Mouse (Mus musculus) forebrain, embryonic 14.5 days (tissue): ENCODE measurements around the gene Acbd4. TPM values are rescaled to one million over a fixed set of nuclear protein-coding genes. Genes with fewer than 3 reads are reported as not detected.

Experiments used
- ATAC-seq: fragments of 200-750 bp; cut with Nextera tagmentation; 2 replicates; pipeline ENCODE4 v1.8.0; 2017; ENCODE audit warnings: mild to moderate bottlenecking, moderate library complexity
- DNase-seq: peaks from one replicate; pipeline ENCODE4 v3.0.0-alpha.2; 2015; ENCODE audit warnings: low spot score
- H3K27ac ChIP-seq: fragments of 300-500 bp; sonication (generic); 2 replicates; pipeline ENCODE4 v1.5.1; 2014; ENCODE audit warnings: low read depth, mild to moderate bottlenecking, control low read depth, low read length, moderate library complexity
- H3K27me3 ChIP-seq: fragments of 300-500 bp; sonication (generic); replicated peaks from 2 replicates; pipeline ENCODE4 v1.6.1; 2014; ENCODE audit warnings: low read length, control low read depth, mixed read lengths; ENCODE audit not compliant: control insufficient read depth, insufficient read depth
- H3K36me3 ChIP-seq: fragments of 300-500 bp; sonication (generic); 2 replicates; pipeline ENCODE4 v1.6.1; 2014; ENCODE audit warnings: low read length, control low read depth; ENCODE audit not compliant: control insufficient read depth, insufficient read depth
- H3K4me1 ChIP-seq: fragments of 300-500 bp; sonication (generic); 2 replicates; pipeline ENCODE4 v1.6.1; 2014; ENCODE audit warnings: antibody characterized with exemption, low read length, control low read depth; ENCODE audit not compliant: control insufficient read depth, insufficient read depth
- H3K4me2 ChIP-seq: fragments of 300-500 bp; sonication (generic); 2 replicates; pipeline ENCODE4 v1.6.1; 2014; ENCODE audit warnings: mild to moderate bottlenecking, control low read depth, low read length
- H3K4me3 ChIP-seq: fragments of 300-500 bp; sonication (generic); 2 replicates; pipeline ENCODE4 v1.5.1; 2014; ENCODE audit warnings: low read depth, low read length, control low read depth
- H3K9ac ChIP-seq: fragments of 300-500 bp; sonication (generic); 2 replicates; pipeline ENCODE4 v1.6.1; 2014; ENCODE audit warnings: mild to moderate bottlenecking, low read length, control low read depth, moderate library complexity
- H3K9me3 ChIP-seq: fragments of 300-500 bp; sonication (generic); replicated peaks from 2 replicates; pipeline ENCODE4 v1.6.1; 2016; ENCODE audit warnings: low read length, control low read depth, mixed read lengths; ENCODE audit not compliant: control insufficient read depth
- WGBS: fragments of 180-500 bp; shearing (Covaris S2); extraction: QIAGEN DNeasy Blood & Tissue Kit; methylation state at CpG from one replicate; pipeline ENCODE4 v1.1.7; 2014; 5-methylcytosine and 5-hydroxymethylcytosine counted together
- polyA plus RNA-seq: library from polyadenylated mRNA; unstranded; fragments of >200 nt; fragmentation: Nextera tagmentation; extraction: Ambion mirVana; gene quantifications from 2 replicates; pipeline ENCODE4 v1.2.1, GENCODE M21; 2014

Gene Acbd4
- 10.4 and 11.8 TPM in 2 replicates for polyA plus RNA-seq

DNA sequence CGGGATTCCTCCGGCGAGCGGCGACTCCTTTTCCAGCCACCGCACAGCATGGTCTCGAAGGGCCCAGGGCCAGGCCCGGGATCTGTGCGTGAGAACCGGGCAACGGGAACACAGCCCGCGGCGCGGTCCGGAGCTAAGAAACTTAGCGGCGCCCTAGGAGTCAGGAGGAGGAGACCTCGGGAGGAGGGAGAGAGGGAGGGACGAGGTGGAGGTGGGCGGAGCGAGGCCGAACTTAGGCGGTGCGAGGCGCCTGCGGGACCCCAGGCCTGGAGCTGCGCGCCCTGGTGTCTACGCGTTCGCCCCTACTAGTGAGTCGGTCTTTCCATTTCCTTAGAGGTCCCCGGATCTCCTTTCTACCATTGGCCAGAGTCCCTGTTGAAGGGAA is at the start of gene Acbd4, which contains the start of gene Plcd3:
Gene Acbd4, plus strand, starts transcription at position 202 of the 385 bp plus-strand sequence.
Gene Plcd3, minus strand, starts transcription at position 178 of the 385 bp plus-strand sequence.
- peaks cover 32% of the 10 kb centered on the region for H3K27me3 ChIP-seq
- no peak within 1 kb of the TSS for H3K27ac ChIP-seq
- under 1% methylated on average over 33 of the region's 34 CpGs for WGBS
- H3K4me2 ChIP-seq, result peak within 1 kb of the TSS; percentile 85
- no peaks in the 10 kb centered on the region for H3K36me3 ChIP-seq
- H3K9me3 ChIP-seq, result no peaks in the 10 kb centered on the region
- DNase-seq (peak; percentile 57), ATAC-seq (peak; percentile 25; the same call in 1 of the 2 replicates)
- H3K4me1 ChIP-seq, result peaks cover 12% of the 10 kb centered on the region; the same call in 1 of the 2 replicates
- H3K9ac ChIP-seq, result peak within 1 kb of the TSS; percentile 57
- H3K4me3 ChIP-seq, result peak within 1 kb of the TSS; percentile 42

DNA sequence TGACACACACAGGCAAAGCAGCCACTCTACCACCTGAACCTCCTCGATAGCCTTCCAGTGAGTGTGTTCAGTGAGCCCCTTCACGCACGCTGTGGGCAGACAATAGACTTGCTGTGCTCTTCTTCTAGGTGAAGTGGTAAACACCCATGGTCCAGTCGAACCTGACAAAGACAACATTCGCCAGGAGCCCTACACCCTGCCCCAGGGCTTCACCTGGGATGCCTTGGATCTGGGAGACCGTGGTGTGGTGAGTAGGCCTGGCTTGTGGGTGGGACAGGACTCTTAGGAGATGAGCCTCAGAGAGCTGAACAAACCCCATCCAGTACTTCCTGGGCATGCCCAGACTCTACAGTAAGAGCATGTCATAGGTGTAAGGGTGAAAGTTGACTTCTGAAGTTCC is 49.4 kb upstream of the Acbd4 start:
- H3K36me3 ChIP-seq, result peaks cover 68% of the 10 kb centered on the region
- H3K27me3 ChIP-seq, result no peaks in the 10 kb centered on the region
- 91% methylated on average over 6 of the region's 6 CpGs for WGBS

DNA sequence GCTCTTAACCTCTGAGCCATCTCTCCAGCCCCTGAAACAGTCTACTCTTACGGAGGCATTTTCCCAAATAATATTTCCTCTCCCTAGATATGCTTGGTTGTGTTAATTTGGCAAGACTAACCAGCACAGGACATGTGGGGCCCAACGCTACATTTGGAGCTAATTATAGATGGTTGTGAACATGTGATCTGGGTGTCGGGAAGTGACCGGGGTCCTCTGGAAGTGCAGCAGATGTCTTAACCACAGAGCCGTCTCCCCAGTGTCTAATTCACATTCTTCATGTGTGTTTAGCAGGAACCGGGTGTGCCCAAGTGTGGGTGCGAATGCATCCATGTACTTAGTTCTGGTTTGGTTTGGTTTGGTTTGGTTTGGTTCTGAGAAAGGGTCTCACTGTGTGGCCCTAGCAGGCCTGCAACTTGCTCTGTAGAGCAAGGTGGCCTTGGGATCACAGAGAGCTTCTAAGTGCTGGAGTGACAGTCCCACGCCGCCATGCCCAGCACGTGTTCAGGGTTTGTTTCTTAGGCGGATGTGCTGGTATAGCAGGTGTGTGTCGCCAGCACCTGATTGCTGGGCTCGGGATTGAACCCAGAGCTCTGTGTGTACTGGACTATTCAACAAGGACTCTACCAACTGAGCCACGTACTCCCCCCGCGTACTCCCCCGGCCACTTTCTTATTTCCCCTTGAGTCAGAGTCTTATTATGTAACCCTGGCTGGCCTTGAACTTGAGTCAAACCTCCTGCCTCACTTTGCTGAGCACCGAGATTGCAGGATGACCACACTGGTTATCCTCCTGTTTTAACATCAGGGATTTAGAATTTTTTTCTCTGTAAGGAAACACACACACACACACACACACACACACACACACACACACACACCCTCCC is 48.0 kb upstream of the Acbd4 start:
- H3K27me3 ChIP-seq, result no peaks in the 10 kb centered on the region
- H3K27ac ChIP-seq, result no peak overlapping the region
- 95% methylated on average over 18 of the region's 18 CpGs for WGBS
- H3K9ac ChIP-seq, result no peak overlapping the region
- ATAC-seq, result no peak
- H3K9me3 ChIP-seq, result no peaks in the 10 kb centered on the region
- DNase-seq, result no peak
- H3K4me2 ChIP-seq, result no peak overlapping the region
- H3K36me3 ChIP-seq, result peaks cover 75% of the 10 kb centered on the region
- no peak overlapping the region for H3K4me3 ChIP-seq
- H3K4me1 ChIP-seq, result no peaks in the 10 kb centered on the region

More for the DNA sequence above, 49.4 kb upstream of the Acbd4 start:
- DNase-seq (no peak), ATAC-seq (no peak)
- Histone ChIP-seq H3K9ac (no peak overlapping the region), H3K4me2 (no peak overlapping the region), H3K27ac (no peak overlapping the region), H3K4me1 (no peaks in the 10 kb centered on the region), H3K9me3 (no peaks in the 10 kb centered on the region), H3K4me3 (no peak overlapping the region)

DNA sequence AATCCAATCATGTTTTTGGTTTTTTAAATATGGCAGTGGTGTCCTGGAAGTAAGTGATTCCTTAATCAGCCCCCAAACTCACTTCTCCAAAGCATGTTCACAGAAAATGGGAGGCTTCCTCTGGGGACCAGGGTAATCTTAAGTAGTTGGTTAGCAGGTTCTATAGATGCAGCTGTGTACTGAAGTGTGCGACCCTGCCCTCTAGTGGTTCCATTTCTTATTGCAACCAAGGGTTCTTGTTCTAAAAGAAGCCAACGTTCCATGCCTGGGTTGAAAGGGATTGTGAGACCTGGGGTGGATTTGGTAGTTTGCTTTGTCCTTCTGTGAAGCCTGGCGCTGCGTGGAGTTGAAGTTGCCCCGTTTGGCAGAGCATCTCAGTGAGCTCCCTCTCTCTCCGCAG is 46.7 kb upstream of the Acbd4 start:
- Histone ChIP-seq H3K4me1 (no peaks in the 10 kb centered on the region), H3K27ac (no peak overlapping the region), H3K9ac (no peak overlapping the region), H3K36me3 (peaks cover 85% of the 10 kb centered on the region), H3K4me2 (no peak overlapping the region), H3K4me3 (no peak overlapping the region), H3K27me3 (no peaks in the 10 kb centered on the region), H3K9me3 (no peaks in the 10 kb centered on the region)
- WGBS, result 42% methylated on average over 6 of the region's 6 CpGs
- ATAC-seq (no peak), DNase-seq (peak; percentile 91)

DNA sequence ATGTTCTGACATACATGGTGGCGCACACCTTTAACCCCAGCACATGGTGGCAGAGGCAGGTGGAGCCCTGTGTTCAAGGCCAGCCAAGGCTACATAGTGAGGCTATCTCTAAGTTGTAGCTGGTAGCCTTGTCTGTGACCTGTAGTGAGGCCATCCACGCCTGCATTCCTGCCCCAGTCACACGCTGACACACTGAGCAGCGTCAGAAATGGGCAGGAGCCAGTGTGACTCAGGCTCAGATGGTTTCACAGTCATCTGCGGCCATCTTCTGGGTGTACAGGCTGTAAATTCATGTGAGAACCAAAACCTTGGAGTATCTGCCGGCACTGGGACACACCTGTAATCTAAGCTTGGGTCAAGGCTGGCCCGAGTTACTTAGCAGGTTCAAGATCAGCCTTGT is 44.8 kb upstream of the Acbd4 start:
- Histone ChIP-seq H3K4me1 (no peaks in the 10 kb centered on the region), H3K9ac (no peak overlapping the region), H3K4me2 (no peak overlapping the region), H3K4me3 (no peak overlapping the region), H3K9me3 (no peaks in the 10 kb centered on the region), H3K27me3 (no peaks in the 10 kb centered on the region), H3K36me3 (peaks cover 88% of the 10 kb centered on the region), H3K27ac (no peak overlapping the region)
- 96% methylated on average over 7 of the region's 7 CpGs for WGBS
- ATAC-seq (no peak), DNase-seq (no peak)

DNA sequence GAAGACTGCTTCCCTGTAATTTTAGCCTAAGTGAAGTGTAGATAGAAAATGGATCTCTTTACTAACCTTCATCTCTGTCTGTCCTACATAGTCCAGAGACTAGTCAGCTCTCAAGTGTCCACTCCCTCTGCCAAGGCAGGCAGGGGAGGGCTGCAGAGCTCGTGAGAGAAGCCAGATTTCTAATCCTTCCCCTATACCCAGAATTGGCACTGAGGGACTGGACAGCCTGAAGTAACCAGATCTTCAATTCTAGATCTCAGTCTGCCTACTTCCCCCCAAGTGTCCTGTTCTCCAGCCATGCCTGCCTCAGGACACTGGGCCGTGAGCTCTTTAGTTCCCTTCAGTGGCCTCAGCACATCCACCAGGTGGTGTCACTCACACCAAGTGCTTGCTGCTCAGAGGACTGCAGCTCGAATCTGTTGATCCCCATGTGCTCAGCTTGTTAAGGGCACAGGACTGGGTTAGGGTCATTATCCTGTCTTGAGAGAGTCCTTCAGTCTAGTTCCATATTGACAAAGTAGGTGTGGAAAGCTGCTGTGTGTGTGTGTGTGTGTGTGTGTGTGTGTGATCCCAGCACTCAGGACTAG is 42.9 kb upstream of the Acbd4 start:
- Histone ChIP-seq H3K27me3 (no peaks in the 10 kb centered on the region), H3K4me1 (no peaks in the 10 kb centered on the region), H3K9ac (no peak overlapping the region), H3K27ac (no peak overlapping the region), H3K9me3 (no peaks in the 10 kb centered on the region), H3K4me2 (no peak overlapping the region), H3K36me3 (peaks cover 84% of the 10 kb centered on the region), H3K4me3 (no peak overlapping the region)
- DNase-seq (no peak), ATAC-seq (no peak)
- 74% methylated on average over 3 of the region's 3 CpGs for WGBS

DNA sequence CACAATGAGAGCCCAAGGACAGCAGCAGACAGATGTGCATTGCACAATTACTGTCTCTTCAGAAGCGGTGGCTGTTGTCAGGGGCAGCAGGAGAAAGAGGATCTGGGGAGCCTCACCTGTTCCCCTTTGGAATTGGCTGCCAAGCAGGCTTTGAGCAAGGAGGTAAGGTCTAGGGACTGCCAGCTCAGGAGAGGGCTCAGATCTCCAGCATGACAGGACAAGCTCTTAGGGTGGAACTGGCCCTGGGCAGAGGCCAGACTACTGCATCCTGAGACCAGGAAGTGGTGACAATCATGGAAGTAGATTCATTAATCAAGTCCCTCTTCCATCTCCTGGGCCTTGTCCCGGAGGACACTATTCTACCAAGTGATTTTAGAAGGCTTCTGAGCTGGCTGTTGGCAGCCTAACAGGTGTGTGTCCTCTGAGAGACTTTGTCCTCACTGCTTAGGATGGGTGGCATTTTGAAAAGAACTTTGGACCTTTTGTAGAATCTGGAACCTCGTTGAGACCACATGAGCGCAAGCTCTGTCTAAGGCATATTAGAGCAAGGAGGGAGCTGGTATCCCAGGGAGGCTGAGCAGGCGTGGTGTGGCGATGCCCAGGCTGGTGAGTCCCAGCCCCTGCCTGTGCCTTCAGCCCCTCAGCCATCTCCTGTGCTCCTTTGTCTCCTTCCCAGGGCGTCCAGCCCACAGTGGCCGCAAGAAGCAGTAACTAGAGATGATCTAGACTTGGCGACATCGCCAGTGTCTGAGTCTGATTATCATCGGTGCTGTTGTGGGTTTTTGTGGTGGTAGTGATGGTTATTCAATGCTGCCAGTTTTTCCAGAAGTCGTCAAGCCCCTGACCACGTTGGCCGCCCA is 35.1 kb upstream of the Acbd4 start:
- Histone ChIP-seq H3K27me3 (no peaks in the 10 kb centered on the region), H3K4me3 (no peak overlapping the region), H3K9ac (no peak overlapping the region), H3K27ac (no peak overlapping the region), H3K4me1 (no peaks in the 10 kb centered on the region), H3K9me3 (no peaks in the 10 kb centered on the region), H3K36me3 (peaks cover 88% of the 10 kb centered on the region), H3K4me2 (no peak overlapping the region)
- DNase-seq, result no peak
- WGBS, result 95% methylated on average over 14 of the region's 14 CpGs
- ATAC-seq, result no peak

DNA sequence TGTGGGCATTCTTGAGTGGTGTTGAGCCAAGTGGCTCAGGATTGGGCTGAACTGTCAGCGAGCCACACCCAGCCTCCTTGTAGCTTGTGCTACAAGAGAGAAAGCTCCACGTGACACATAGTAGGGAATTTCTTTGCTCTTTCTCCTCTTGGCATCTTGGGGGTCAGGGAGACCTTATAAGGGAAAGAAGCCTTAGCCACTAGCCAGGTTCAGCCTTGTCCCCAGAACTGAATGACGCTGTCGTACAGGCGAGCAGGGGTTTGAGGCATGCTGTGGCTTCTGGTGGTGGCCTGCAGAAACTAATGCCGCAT is 34.5 kb upstream of the Acbd4 start:
- Histone ChIP-seq H3K27me3 (no peaks in the 10 kb centered on the region), H3K9me3 (no peaks in the 10 kb centered on the region), H3K36me3 (peaks cover 82% of the 10 kb centered on the region), H3K9ac (no peak overlapping the region), H3K27ac (no peak overlapping the region), H3K4me2 (no peak overlapping the region), H3K4me3 (no peak overlapping the region), H3K4me1 (no peaks in the 10 kb centered on the region)
- DNase-seq (no peak), ATAC-seq (no peak)
- WGBS, result 91% methylated on average over 6 of the region's 6 CpGs
